Mouse (Mus musculus) layer of hippocampus, postnatal 14 days (tissue): ENCODE results near the gene Lce3a. TPM values are rescaled to one million over a fixed set of nuclear protein-coding genes. Genes with fewer than 3 reads are reported as not detected.

Source experiments
- DNase-seq, 2 experiments: peaks; one replicate each; pipeline ENCODE4 v3.0.0; 2021 to 2022; ENCODE audit warnings: low spot score in 2 of 2, mixed read lengths in 1 of 2
- long read RNA-seq, 2 experiments: library from polyadenylated mRNA; stranded (forward); transcript quantifications; one replicate each; pipeline ENCODE4 v2.0.0; 2021
- total RNA-seq, 2 experiments: library from RNA; stranded (reverse); gene quantifications; 2 replicates each; pipeline ENCODE4 v1.2.3; 2021

The Lce3a gene
- not detected for total RNA-seq
- long read RNA-seq, experiment 1 = 0 reads
- long read RNA-seq, experiment 2 = 0 reads

- DNase-seq = no peak
Observed at GRCm38 (mm10) chr3:92926130-92926529, at the start of gene Lce3a. Gene Lce3a (minus strand): TSS chr3:92926230.

- DNase-seq = no peak
Observed at GRCm38 (mm10) chr3:92966761-92967160, 40.7 kb upstream of the Lce3a start, which contains the start of gene Lce3e. Gene Lce3e (plus strand): TSS chr3:92967061.

- no peak for DNase-seq
Observed at GRCm38 (mm10) chr3:92957090-92957489, 31.1 kb upstream of the Lce3a start, which contains the start of gene Lce3d. Gene Lce3d (plus strand): TSS chr3:92957390.

- DNase-seq = no peak
Observed at GRCm38 (mm10) chr3:92944186-92944585, 18.2 kb upstream of the Lce3a start, which contains the start of gene Lce3c. Gene Lce3c (plus strand): TSS chr3:92944486.

- DNase-seq = no peak
Observed at GRCm38 (mm10) chr3:92932679-92933078, 6.6 kb upstream of the Lce3a start, which contains the start of gene Lce3b. Gene Lce3b (plus strand): TSS chr3:92932979.

GRCm38 (mm10) chr3:92920364-92920763 is 5.7 kb downstream of the Lce3a start:
- DNase-seq = peak; percentile 6 to 12

GRCm38 (mm10) chr3:92907571-92907970 is 18.5 kb downstream of the Lce3a start:
- peak in 1 of 2 experiments; percentile 5 for DNase-seq

GRCm38 (mm10) chr3:92905182-92905581 is 20.8 kb downstream of the Lce3a start:
- no peak for DNase-seq

GRCm38 (mm10) chr3:92903640-92904039 is 22.4 kb downstream of the Lce3a start:
- peak in 1 of 2 experiments; percentile 9 for DNase-seq

- DNase-seq = peak; percentile 13 to 24
Observed at GRCm38 (mm10) chr3:92902992-92903391, 23.0 kb downstream of the Lce3a start.

GRCm38 (mm10) chr3:92894489-92894888 is 31.5 kb downstream of the Lce3a start:
- DNase-seq = no peak

GRCm38 (mm10) chr3:92894063-92894462 is 32.0 kb downstream of the Lce3a start:
- no peak for DNase-seq

Other genes starting within 250 kb of the Lce3a start
- gene Lce1c, start 247.0 kb downstream of the Lce3a start, total RNA-seq = not detected
- not detected for gene Lce1d, start 239.0 kb downstream of the Lce3a start, total RNA-seq
- not detected for gene Lce1e, start 217.2 kb downstream of the Lce3a start, total RNA-seq
- gene Lce1f, start 205.9 kb downstream of the Lce3a start, total RNA-seq = not detected
- not detected for gene Gm38119, start 187.1 kb downstream of the Lce3a start, total RNA-seq
- not detected for gene Lce1g, start 173.9 kb downstream of the Lce3a start, total RNA-seq
- gene Lce1h, start 161.2 kb downstream of the Lce3a start, total RNA-seq = not detected
- not detected for gene Lce1i, start 147.3 kb downstream of the Lce3a start, total RNA-seq
- gene Lce1j, start 135.7 kb downstream of the Lce3a start, total RNA-seq = not detected
- not detected for gene Lce1k, start 118.3 kb downstream of the Lce3a start, total RNA-seq
- gene Kprp, start 99.0 kb downstream of the Lce3a start, total RNA-seq = not detected
- not detected for gene Lce1l, start 74.9 kb downstream of the Lce3a start, total RNA-seq
- gene 2310050C09Rik, start 56.0 kb downstream of the Lce3a start, total RNA-seq = not detected
- gene Lce3b, start 6.7 kb upstream of the Lce3a start, total RNA-seq = not detected
- not detected for gene Lce3c, start 18.3 kb upstream of the Lce3a start, total RNA-seq
- gene Lce3d, start 31.2 kb upstream of the Lce3a start, total RNA-seq = not detected
- gene Lce3e, start 40.8 kb upstream of the Lce3a start, total RNA-seq = not detected
- not detected for gene Lce3f, start 66.0 kb upstream of the Lce3a start, total RNA-seq
- not detected for gene Crct1, start 89.5 kb upstream of the Lce3a start, total RNA-seq
- gene Lce1m, start 92.8 kb upstream of the Lce3a start, total RNA-seq = not detected
- gene Gm4858, start 142.6 kb upstream of the Lce3a start, total RNA-seq = not detected
- not detected for gene Crnn, start 218.6 kb upstream of the Lce3a start, total RNA-seq